Mouse (Mus musculus) megakaryocyte, embryonic 14.5 days (primary cell): ENCODE data around the gene Pip5k1b. TPM values are rescaled to one million over a fixed set of nuclear protein-coding genes. Genes with fewer than 3 reads are reported as not detected.

Experiments used
- H3K27me3 ChIP-seq: replicated peaks from 2 replicates; pipeline ENCODE3; 2012; ENCODE audit warnings: inconsistent platforms
- H3K36me3 ChIP-seq: replicated peaks from 2 replicates; pipeline ENCODE3; 2012; ENCODE audit warnings: low read length, inconsistent platforms, mixed read lengths
- H3K4me1 ChIP-seq: 2 replicates; pipeline ENCODE4 v1.6.1; 2012; ENCODE audit warnings: inconsistent platforms
- H3K4me3 ChIP-seq: replicated peaks from 2 replicates; pipeline ENCODE3; 2012; ENCODE audit warnings: moderate library complexity, mild to moderate bottlenecking, inconsistent platforms
- H3K9me3 ChIP-seq: 2 replicates; pipeline ENCODE4 v1.6.1; 2012; ENCODE audit warnings: inconsistent platforms
- FLI1 ChIP-seq: IDR thresholded peaks from 2 replicates; pipeline ENCODE4 v1.6.1; 2012; ENCODE audit warnings: low read length, inconsistent platforms, mixed read lengths
- GATA1 ChIP-seq: IDR thresholded peaks from 3 replicates; pipeline ENCODE4 v1.6.1; 2012; ENCODE audit warnings: mixed read lengths, low read length, inconsistent platforms, borderline replicate concordance
- polyA plus RNA-seq: library from polyadenylated mRNA; stranded (reverse); fragments of >175 nt; gene quantifications from 2 replicates; pipeline ENCODE4 v1.2.3, GENCODE M21; 2012; ENCODE audit warnings: low replicate concordance; ENCODE audit not compliant: insufficient read depth

The Pip5k1b gene
- polyA plus RNA-seq, 1 experiment, result 8.0 TPM

GRCm38 (mm10) chr19:24344501-24344900 is 211.2 kb downstream of the Pip5k1b start:
- TF ChIP-seq FLI1 (no peak), GATA1 (no peak)

GRCm38 (mm10) chr19:24342786-24343185 is 212.9 kb downstream of the Pip5k1b start:
- Histone ChIP-seq H3K4me1 (peaks cover 3% of the 10 kb centered on the region; the same call in 1 of the 2 replicates), H3K9me3 (peaks cover 4% of the 10 kb centered on the region; the same call in 1 of the 2 replicates), H3K27me3 (no peaks in the 10 kb centered on the region), H3K36me3 (peaks cover 76% of the 10 kb centered on the region), H3K4me3 (no peak overlapping the region)
- TF ChIP-seq GATA1 (no peak), FLI1 (no peak)

More at GRCm38 (mm10) chr19:24344501-24344900, 211.2 kb downstream of the Pip5k1b start:
- no peak overlapping the region for H3K4me3 ChIP-seq
- no peaks in the 10 kb centered on the region for H3K27me3 ChIP-seq
- peaks cover 3% of the 10 kb centered on the region; the same call in 1 of the 2 replicates for H3K4me1 ChIP-seq
- H3K36me3 ChIP-seq, result peaks cover 67% of the 10 kb centered on the region
- H3K9me3 ChIP-seq, result peaks cover 4% of the 10 kb centered on the region; the same call in 1 of the 2 replicates

GRCm38 (mm10) chr19:24336370-24337076 is 219.1 kb downstream of the Pip5k1b start:
- Histone ChIP-seq H3K4me1 (peaks cover 32% of the 10 kb centered on the region), H3K27me3 (no peaks in the 10 kb centered on the region), H3K4me3 (no peak overlapping the region), H3K36me3 (peaks cover 73% of the 10 kb centered on the region), H3K9me3 (no peaks in the 10 kb centered on the region)
- TF ChIP-seq GATA1 (no peak), FLI1 (no peak)

- Histone ChIP-seq H3K9me3 (no peaks in the 10 kb centered on the region), H3K4me1 (peaks cover 39% of the 10 kb centered on the region), H3K36me3 (peaks cover 71% of the 10 kb centered on the region), H3K27me3 (no peaks in the 10 kb centered on the region), H3K4me3 (no peak overlapping the region)
- no peak for TF ChIP-seq FLI1
- TF ChIP-seq GATA1, result no peak
Observed at GRCm38 (mm10) chr19:24335611-24336343, 219.9 kb downstream of the Pip5k1b start.

- no peaks in the 10 kb centered on the region for H3K9me3 ChIP-seq
- no peaks in the 10 kb centered on the region for H3K27me3 ChIP-seq
- no peak for TF ChIP-seq FLI1
- no peak for TF ChIP-seq GATA1
- H3K4me1 ChIP-seq, result peaks cover 53% of the 10 kb centered on the region
- H3K36me3 ChIP-seq, result peaks cover 71% of the 10 kb centered on the region
- H3K4me3 ChIP-seq, result no peak overlapping the region
Observed at GRCm38 (mm10) chr19:24332956-24333355, 222.7 kb downstream of the Pip5k1b start.

- Histone ChIP-seq H3K4me3 (no peak overlapping the region), H3K36me3 (peaks cover 59% of the 10 kb centered on the region), H3K4me1 (peaks cover 47% of the 10 kb centered on the region), H3K9me3 (no peaks in the 10 kb centered on the region), H3K27me3 (no peaks in the 10 kb centered on the region)
- TF ChIP-seq GATA1 (no peak), FLI1 (no peak)
Observed at GRCm38 (mm10) chr19:24331274-24331673, 224.4 kb downstream of the Pip5k1b start.

GRCm38 (mm10) chr19:24330366-24330765 is 225.3 kb downstream of the Pip5k1b start:
- Histone ChIP-seq H3K4me3 (no peak overlapping the region), H3K4me1 (peaks cover 47% of the 10 kb centered on the region), H3K36me3 (peaks cover 64% of the 10 kb centered on the region), H3K27me3 (no peaks in the 10 kb centered on the region), H3K9me3 (no peaks in the 10 kb centered on the region)
- TF ChIP-seq FLI1 (no peak), GATA1 (no peak)

- H3K27me3 ChIP-seq, result no peaks in the 10 kb centered on the region
- H3K4me1 ChIP-seq, result peaks cover 40% of the 10 kb centered on the region
- no peaks in the 10 kb centered on the region for H3K9me3 ChIP-seq
- peaks cover 58% of the 10 kb centered on the region for H3K36me3 ChIP-seq
- TF ChIP-seq GATA1 (no peak), FLI1 (no peak)
- no peak overlapping the region for H3K4me3 ChIP-seq
Observed at GRCm38 (mm10) chr19:24327921-24328320, 227.8 kb downstream of the Pip5k1b start.

GRCm38 (mm10) chr19:24326969-24327368 is 228.7 kb downstream of the Pip5k1b start:
- H3K9me3 ChIP-seq, result no peaks in the 10 kb centered on the region
- H3K4me3 ChIP-seq, result no peak overlapping the region
- no peaks in the 10 kb centered on the region for H3K27me3 ChIP-seq
- H3K36me3 ChIP-seq, result peaks cover 54% of the 10 kb centered on the region
- H3K4me1 ChIP-seq, result peaks cover 34% of the 10 kb centered on the region
- TF ChIP-seq FLI1, result no peak
- TF ChIP-seq GATA1, result no peak

- Histone ChIP-seq H3K4me1 (peaks cover 21% of the 10 kb centered on the region), H3K9me3 (no peaks in the 10 kb centered on the region), H3K4me3 (no peak overlapping the region), H3K27me3 (no peaks in the 10 kb centered on the region), H3K36me3 (peaks cover 56% of the 10 kb centered on the region)
- no peak for TF ChIP-seq FLI1
- no peak for TF ChIP-seq GATA1
Observed at GRCm38 (mm10) chr19:24325692-24326091, 230.0 kb downstream of the Pip5k1b start.
